Mouse (Mus musculus) kidney, adult 11 months (tissue): ENCODE measurements around the gene Oca2.

Experiments used
- DNase-seq: peaks from one replicate; pipeline ENCODE4 v3.0.0; 2022

Oca2 gene

DNA sequence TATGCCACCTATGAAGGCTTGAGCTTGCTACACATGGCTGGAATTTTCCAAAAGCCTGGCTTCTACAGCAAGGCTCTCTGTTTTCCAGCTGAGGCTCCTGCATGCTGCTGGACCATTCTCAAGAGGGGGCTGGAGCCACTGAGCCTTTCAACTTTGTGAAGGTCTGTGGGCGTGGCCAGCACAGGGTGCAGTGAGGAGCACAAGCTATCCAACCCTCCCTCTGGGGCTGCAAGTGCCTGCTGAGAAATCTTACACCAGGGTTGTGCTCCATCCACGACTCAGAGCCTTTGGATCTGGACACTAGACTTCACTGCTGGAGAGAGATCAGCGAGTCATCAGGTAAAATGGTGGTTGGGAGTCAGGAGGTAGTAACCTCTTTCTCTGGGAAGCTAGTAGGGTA, at the start of gene Oca2:
Gene Oca2 (plus strand): TSS at position 218 of the 400 bp plus-strand sequence.
- DNase-seq, result no peak

DNA sequence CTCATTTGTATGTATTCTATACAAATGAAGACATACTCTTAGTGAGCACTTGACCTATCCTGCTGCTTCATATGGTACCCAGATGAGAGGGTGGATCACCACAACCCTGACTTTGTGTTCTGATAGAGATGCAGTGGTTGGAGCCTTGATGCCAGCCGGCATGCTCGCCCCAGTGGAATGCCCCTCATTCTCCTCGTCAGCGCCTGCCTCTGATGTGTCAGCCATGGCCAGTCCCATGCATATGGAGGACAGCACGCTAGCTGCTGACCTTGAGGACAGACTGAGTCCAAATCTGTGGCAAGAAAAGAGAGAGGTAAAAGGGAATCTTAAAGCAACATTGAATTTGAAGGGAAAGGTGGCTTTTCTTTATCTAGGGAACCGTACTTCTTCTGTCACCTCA, 48.5 kb upstream of the Oca2 start:
- no peak for DNase-seq

DNA sequence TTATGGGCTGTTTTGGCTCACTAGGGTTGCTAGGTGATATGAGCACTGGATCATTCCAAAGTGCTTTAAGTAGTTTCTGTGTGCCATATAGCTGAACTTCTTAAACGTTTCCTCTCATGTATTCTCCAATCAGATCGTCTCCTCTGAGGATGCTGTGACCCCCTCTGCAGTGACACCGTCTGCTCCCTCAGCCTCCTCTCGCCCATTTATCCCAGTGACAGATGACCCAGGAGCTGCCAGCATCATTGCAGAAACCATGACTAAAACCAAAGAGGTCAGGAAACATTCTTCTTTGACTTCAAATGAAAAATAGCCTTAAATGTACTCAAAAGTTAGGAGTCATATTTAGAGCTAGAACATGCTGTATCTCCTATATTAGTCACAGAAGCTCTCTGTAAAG, 47.9 kb upstream of the Oca2 start:
- no peak for DNase-seq

DNA sequence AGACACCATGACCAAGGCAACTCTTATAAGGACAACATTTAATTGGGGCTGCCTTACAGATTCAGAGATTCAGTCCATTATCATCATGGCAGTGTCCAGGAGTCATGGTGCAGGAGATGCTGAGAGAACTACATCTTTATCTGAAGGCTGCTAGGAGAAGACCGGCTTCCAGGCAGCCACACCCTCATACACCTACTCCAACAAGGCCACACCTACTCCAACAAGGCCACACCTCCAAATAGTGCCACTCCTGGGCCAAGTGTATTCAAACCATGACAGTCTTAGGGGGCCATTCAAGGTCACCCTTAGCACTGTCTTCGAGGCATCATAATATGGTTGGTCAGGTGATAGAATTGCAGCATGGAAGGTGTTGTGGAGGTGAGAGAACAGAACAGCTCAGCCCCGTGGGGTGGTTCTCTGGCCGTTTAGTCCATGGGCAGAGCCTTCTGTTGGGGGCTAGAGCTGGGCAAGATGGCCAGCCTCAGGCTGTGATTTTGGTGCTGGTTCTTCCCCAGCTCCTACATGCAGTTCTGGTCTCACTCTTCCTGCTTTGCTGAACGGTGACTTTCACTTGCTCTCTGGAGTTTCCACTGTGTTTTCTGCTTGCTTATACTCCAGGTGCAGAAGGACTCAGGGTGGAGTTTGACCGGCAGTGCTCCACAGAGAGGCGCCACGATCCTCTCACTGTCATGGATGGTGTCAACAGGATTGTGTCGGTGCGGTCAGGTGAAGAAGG, 37.9 kb upstream of the Oca2 start:
- no peak for DNase-seq

DNA sequence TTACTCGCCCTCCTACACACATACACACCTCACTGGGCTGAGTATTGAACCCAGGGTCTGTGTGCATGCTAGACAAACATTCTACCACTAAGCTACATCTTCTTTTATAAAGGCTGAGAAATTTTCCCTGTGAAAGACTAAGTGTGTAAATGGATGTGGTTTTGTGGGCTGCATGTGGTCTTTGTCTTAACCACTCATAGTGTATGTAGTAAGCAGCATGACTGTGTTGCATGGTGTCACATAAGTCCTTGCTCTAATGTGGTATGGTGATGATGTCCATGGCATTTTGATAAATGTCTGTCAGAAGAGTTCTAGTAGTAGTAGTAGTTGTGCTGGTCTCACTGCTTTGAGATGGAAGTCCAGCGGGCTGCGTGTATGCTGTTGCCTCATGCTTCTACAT, 36.7 kb upstream of the Oca2 start:
- no peak for DNase-seq

DNA sequence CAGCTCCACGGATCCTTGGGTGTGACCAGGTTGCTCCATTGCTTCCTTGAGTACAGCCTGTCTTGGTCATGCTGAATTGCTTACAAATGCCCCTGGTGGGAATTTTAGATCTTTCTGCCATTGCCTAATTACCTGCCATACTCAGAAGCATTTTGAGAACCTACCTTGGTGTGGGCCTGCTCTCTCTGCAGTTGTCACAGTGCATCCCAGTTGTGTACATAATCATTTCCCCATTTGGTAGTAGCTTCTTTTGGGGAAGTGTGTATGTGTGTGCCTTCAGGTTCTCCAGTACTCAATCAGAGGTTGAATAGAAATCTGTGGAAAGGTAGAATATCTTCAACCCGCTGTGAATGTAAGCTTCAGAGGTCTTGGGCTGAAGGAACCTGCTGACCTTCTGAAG, 36.3 kb upstream of the Oca2 start:
- no peak for DNase-seq

DNA sequence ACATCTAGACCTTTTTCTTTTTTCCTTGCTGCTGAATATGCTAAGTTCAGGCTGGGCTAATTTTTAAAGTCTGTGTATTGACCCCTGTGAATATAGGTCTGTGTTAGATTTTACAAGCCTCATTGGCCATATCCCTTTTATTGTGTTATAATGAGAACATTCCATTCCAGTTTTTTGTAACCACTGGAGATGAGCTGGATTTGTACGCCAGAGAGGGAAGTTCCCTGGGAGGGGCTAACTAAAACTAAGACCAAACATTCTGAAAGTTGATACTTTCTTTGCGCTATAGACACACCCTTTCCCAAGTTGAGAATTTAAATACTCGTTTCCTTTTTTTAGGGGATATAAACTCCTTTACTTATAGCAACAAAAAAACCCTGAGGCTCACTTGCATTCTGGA, 34.7 kb upstream of the Oca2 start:
- DNase-seq, result no peak

DNA sequence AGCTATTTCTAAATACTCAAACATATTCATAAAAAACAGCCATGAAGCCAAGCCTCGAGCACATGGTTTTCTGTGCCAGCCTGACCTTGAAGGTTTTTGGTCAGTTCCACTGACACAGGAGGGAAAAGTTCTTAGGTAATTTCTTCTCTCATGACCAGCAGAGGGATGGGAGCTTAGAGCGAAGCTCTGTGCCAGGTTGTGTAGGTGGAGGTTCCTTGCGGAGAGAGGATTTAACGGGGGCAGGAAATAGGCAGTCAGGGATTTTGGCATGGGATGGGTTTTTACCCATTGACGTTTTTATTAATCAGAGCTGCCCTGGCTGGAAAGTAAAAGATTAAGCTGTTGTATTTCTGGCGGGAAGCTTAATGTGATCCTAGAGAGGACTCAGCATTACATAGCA, 18.7 kb upstream of the Oca2 start:
- DNase-seq, result no peak

DNA sequence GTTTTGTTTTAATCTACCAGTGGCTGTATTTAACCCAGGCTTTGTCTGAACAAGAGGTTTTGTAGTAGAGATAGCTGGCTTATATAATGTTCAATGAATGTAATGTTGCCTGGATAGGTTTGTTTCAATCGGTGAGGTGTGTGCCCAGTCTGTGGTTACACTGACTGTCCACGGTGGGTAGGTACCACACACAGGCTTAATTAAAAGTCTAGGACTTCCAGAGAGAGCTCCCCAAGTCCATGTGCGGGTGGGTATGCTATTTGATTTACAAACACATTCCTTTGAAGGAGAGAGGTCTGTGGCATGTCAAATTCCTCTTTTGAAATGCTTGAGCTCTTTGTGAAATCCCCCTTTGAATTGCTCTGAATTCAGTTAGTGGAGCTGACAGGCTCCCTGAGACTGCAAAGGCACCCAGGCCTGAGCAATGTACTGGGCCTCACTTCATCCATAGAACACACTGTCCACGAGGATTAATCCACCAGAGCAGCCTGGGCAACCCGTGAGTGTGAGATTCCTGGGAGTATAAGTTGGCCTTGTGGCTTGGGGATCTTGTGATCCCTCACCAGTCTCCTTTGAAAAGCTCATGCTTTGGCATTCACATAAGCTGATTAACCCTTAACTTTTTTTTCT, 3.7 kb upstream of the Oca2 start:
- DNase-seq, result no peak

DNA sequence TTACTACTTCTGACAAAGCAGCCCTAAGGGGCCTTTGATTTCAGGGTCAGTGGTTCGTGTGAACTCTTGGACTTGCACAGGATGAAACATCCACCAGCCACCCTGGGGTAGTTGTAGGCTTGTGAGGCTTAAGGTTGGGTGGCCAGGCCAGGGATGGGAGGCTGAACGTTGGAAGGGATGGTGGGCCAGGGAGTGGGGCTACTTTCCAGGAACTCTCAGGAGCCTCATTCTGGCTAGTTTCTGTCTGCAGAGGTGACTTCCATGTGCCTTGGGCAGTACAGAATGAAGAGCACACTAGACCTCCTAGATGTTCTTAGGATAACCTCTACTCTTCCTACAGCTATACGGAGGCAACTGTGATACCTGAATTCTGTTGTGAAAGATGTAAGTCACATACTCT, 2.9 kb upstream of the Oca2 start:
- no peak for DNase-seq

DNA sequence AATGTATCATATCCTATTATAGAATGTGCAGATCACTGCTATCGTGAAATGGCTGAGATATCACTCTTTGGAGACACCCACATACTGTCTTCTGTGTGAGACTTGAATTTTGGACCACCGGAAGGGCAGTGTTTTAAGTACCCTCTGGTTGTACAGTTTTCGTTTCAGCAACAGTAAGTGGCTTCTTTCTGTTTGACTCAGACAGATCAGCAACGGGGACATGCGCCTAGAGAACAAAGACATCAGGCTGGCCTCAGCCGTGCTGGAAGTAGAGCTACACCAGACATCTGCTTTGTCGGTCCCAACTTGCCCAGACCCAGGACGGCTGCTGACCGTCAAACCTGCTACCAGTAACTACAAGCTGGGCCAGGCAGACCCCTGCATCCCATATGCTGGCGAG, 15.0 kb downstream of the Oca2 start:
- DNase-seq, result no peak

DNA sequence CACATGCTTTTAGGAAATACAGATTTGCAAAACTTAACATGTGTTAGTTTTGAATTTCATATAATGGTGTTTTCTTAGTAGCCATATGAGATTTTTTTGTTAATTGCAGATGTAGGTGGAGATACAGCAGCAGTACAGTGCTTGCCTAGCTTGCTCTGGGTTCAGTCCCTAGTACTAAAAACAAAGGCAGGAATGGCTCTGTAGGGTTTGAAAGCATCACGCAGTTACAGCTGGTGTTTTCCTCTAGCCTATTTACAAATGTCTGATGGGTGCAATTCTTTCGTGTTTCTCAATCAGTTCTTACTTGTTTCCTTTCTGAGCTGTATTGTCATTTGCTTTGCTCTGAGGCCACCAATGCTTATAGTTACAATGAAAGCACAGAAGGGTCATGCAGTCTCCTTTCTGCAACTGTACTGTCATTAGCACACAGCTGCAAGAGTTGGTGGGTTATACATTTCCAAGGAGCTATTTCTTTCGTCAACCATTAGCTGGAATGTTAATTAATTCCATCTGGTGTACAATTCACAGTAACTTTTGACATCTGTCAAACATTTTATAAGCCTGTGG, 18.4 kb downstream of the Oca2 start:
- no peak for DNase-seq

DNA sequence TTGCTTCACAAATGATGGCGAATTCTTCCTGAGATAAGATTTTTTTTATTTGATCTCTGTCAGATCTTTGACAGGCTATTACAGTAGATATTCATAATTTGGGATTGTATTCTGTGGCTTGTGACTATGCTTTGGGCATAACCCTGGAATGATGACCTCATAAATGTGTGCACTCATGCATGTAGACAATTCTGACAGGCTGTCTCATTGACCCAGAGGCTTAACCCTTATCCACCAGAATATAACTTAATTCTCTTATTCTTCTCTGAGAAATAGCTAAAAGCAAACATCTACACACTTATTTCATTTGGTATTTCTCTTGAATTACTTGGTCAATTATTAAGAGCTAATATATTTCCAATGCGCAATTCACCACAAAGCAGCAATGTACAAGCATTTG, 37.9 kb downstream of the Oca2 start:
- DNase-seq, result no peak

DNA sequence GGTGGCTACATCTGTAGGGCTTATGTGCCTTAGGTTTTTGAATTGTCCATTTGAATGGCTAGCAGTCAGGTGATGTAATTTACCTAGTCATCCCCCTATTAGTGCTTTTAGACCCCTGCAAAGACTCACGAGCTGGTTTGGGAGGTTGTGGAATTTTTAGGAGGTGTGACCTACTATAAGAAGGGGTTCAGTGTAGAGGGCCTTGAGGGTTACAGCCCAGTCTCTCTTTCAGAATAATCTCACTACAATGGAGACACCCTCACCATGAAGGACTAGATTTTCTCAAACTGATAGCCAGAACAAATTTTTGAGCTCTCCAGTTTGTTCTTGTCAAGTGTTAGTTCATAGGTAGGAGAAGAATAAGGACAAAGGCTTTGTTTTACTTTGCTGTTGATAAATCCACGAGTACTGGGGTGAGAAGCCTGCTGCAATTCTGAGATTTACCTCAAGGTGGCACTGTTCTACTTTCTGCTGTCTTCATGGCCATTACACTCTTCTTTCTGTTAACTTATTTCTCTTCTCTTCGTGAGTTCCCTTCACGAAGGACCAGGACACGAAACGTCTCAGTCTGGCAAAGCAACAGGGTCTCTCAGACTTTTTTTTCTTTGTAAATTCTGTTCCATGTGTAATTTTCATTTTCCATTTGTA, 52.0 kb downstream of the Oca2 start:
- peak; percentile 10 for DNase-seq

DNA sequence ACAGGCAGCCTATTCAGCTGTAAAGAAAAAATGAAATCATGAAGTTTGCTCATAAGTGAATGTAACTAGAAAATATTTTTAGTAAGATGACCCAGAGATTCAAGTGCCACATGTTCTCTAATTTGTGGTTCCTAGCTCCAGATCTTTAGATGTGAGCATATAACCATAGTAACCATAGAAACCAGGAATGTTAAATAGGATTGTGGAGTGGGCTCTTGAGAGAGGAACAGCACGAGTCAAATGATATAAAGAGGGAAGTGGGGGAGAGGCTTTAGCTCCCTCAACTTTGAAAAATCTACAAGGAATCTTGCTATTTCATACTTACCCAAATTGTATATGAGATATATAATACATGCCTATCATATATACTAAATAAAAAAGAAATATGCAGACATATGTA, 64.8 kb downstream of the Oca2 start:
- no peak for DNase-seq

DNA sequence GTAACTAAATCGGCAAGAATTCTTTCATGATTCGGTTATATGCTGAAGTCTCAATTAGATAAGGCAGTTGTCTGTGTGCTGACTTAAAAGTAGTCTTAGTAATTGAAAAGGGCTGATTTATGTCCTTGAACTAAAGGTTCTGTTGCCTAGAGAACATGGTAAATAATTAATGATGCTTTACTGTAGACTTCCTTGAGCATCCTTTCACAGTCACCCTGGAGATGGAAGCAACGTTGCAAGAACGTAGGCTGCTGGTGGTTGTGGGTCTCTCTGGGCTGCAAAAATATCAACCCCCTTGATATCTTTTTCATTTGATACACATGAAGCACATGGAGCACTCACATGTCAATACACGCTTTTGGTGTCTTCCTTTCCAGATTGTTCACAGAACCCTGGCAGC, 74.8 kb downstream of the Oca2 start:
- DNase-seq, result no peak

DNA sequence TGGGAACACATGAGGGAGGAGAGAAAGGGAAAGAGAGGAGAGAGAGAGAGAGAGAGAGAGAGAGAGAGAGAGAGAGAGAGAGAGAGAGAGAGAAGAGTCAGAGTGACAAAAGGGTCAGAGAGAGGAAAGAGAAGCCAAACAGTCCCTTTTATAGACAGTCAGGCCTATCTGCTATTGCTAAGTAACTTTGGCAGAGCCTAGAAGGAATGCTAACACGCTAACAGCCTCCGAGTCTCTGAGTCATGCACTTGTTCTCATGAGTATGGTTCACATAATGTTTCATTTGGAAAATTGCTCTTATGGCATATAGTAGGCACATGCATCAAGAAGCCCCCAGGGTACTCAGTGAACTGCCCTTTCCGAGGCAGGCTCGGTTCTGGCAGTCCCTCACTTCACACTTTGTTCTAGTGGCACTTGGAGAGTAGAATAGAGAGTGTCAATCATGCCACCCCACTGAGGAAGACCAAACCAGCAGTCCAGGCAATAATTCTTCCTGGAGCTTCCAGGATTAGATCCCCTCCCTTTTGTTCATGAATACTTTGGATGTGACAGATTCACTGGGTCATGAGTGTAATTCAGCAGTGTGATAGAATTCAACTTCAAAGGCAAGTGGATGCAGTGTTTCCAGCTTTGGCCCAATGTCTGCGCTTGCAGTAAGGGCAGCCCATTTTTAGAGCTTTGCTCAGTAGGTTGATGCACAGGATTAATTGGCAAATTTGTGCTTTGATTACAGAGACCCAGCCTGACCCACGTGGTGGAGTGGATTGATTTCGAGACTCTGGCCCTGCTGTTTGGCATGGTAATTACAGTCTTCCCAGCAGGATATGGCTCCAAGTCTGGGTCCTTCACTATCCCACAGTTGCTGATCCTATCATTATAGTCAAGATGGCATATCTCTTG, 76.3 kb downstream of the Oca2 start:
- no peak for DNase-seq

DNA sequence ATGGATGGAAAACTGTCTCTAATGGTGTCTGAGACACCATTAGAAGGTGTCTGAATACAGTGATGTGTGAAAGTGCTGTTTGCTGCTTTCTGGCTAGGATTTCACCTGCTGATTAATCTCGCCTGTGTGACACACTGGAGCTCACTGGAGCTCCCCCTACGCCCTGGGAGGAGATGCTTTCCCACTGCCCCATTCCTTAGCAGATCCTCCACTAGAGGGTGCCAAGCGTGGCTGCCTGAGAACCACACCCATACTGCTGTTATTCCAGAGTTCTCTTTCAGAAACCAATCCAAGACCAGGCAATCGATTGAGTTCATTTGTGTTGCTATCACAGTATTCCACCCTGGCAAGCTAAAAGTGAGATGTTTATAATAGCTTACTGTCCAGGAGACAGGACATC, 88.2 kb downstream of the Oca2 start:
- no peak for DNase-seq

DNA sequence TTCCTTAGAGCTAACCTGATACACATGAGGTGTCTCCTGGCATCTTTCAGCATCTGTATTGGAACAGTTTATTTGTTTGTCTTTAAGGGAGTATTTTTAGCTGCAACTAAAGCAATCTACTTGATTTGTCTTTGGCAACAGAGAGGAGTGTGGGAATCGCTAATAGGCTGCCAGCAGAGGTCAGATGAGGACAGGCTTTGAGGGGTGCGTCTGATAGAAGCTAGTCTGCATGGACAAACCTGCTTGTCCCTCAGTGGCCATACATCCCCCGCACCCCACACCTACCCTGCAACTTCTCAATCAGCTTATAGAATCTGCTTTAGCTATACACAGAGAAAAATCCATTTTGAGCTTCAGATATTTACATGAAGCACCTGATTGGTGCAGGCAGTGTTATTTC, 109.0 kb downstream of the Oca2 start:
- DNase-seq, result no peak

DNA sequence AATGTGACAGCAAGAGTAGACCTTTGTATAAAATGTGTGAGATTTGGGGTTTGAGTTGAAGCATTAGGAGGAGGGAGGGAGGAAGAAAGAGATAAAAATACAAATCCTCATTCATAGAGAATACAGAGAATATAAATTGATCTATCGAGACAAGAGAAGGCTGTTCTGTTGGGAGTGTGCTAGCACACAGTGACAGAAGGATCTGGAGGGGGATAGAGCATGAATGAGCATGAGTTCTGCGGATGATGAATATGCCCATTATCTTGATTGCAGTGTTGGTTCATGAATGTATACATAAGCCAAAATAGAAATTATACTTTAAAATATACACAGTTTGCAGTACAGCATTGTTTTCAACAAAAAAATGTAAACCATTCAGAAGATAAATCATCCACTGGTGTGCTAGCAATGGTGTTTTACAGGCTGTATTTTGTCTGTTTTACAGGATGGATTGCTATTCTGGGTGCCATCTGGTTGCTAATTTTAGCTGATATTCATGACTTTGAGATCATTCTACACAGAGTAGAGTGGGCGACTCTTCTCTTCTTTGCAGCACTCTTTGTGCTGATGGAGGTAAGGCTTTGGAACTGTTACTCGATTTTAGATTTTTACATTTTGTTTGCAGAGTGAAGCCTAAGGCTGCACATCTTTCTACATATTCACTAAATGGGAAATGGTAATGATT, 117.2 kb downstream of the Oca2 start:
- DNase-seq, result no peak

DNA sequence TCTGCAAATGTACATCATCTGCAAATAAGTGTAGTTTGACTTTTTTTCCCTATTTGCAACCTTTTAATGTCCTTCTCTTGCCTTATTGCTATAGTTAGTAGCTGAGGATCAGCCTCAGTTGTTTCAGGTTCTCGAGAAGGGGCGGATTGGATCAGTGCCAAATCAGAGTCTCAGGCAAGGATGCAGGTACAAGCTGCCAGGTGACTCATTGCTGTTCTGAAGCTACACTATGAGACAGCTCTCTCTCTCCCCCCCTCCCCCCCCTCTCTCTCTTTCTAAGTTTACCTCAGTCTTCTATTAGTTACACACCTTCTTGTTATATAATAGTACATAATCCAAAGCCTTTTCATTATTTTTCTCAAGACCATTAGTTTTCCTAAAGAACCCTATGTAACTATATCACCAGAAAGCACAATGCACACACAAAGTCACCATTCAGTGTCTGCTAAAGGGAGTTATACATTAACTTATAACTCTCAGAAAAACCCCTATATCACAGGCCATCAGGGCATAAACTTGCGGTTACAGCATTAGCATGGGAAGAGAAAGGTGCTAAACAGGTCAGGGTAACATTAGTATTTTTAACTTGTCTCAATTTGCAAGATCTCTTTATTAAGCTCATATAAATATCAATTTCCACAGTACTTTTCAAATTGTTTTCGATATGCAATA, 142.3 kb downstream of the Oca2 start:
- DNase-seq, result no peak

DNA sequence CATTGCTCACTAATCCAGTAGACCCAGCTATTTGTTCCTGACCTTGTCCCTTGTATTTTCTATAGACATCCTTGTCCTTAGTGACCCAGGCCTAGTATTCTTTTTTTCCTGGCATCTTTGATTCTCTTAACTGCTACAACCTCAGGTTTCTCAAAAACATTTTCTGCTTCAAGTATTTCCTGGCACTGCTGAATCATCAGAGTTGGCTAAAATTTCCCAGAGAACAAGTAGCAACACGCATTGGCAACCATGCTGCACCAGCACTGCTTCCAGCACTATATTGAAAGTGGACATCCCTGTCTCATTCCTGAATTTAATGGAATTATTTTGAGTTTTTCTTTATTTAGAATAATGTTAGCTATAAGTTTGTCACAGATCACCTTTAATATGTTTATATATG, 143.1 kb downstream of the Oca2 start:
- no peak for DNase-seq
